ENCODE assay signal across 8 mouse cellular contexts in the genomic region with DNA sequence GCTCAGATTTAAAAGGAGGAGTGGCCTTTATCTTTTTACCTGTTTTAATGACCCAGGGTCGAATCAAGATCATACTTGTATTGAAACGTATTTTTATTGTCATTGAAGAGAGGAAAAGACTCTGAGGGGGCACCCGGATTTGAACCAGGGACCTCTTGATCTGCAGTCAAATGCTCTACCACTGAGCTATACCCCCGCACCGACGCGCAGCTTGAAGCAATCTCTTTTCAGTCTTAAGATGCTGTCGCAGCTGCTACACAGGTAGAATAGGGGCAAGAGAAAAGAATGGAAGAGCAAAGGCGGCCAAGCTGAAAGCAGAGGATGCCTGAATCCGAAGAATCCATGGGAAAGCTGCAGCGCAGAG. TPM values are rescaled to one million over a fixed set of nuclear protein-coding genes. Genes with fewer than 3 reads are reported as not detected.
DNase-seq lines count a peak whose midpoint lies in the region; ATAC-seq lines count a peak whose summit lies in the region.

TSS of gene Lasp1 (plus strand) at position 219 of the 364 bp plus-strand sequence.

- H3K4me1 ChIP-seq in hindbrain, embryonic 13.5 days (replicated peaks): peaks cover 30% of the 10 kb centered on the region

- H3K4me2 ChIP-seq in hindbrain, embryonic 13.5 days: peak within 1 kb of the TSS; percentile 87

- peak; percentile 89 for DNase-seq in Muller cell, postnatal 12 days (ENCODE audit: inconsistent ontology term)
- DNase-seq in cerebellum, adult 9-11 months: peak; percentile 92
- peak; percentile 92 to 94 for DNase-seq in frontal cortex, postnatal 25 days (ENCODE audit: low spot score in 2 of 2)
- peak; percentile 91 to 94 for DNase-seq in layer of hippocampus, postnatal 36 days
- peak; percentile 91 for DNase-seq in lung, postnatal 25 days (ENCODE audit: low spot score)
- peak; percentile 96 for DNase-seq in retina, embryonic 14.5 days (ENCODE audit: low spot score)
- peak; percentile 78 to 87 for DNase-seq in urinary bladder, adult 18-20 months (ENCODE audit: low spot score in 2 of 2)

- H3K9ac ChIP-seq in hindbrain, embryonic 13.5 days: peak within 1 kb of the TSS; percentile 95

- ATAC-seq in hindbrain, embryonic 13.5 days (ENCODE audit: low FRiP score): peak; percentile 65

- no peaks in the 10 kb centered on the region for H3K36me3 ChIP-seq in hindbrain, embryonic 13.5 days

- H3K4me3 ChIP-seq in hindbrain, embryonic 13.5 days: peak within 1 kb of the TSS; percentile 91

- H3K9me3 ChIP-seq in hindbrain, embryonic 13.5 days: no peaks in the 10 kb centered on the region

- H3K27ac ChIP-seq in hindbrain, embryonic 13.5 days: peak within 1 kb of the TSS; percentile 98

- WGBS in hindbrain, embryonic 13.5 days: 1% methylated on average over 11 of the region's 11 CpGs

- H3K27me3 ChIP-seq in hindbrain, embryonic 13.5 days: no peaks in the 10 kb centered on the region

RNA-seq across cellular contexts. Expression of gene Lasp1, which starts in this region (rescaled TPM):
- polyA plus RNA-seq in hindbrain, embryonic 13.5 days (2015; fragmentation: Nextera tagmentation; extraction: Ambion mirVana): 131 and 137 TPM in 2 replicates
- 10 to 100 TPM; 98.0 to 98.2 TPM for total RNA-seq in layer of hippocampus, postnatal 36 days (2021)

Comparison
In these comparisons a context has a peak if more than half of its experiments do, and no peak if none do; other contexts are left out.
1. Peak in every context shown above with its lines: DNase-seq, ATAC-seq, H3K4me3 ChIP-seq and H3K27ac ChIP-seq.